Mouse (Mus musculus): Measurements from ENCODE around the gene Cdca3.
A peak's percentile ranks its signal among the peaks of the same experiment; 100 is the strongest.
"Not testable (repeated sequence)": the region's sequence is repeated elsewhere in the genome, so short reads cannot be mapped to it uniquely, and the experiment has no call there.

Cdca3 gene

DNA sequence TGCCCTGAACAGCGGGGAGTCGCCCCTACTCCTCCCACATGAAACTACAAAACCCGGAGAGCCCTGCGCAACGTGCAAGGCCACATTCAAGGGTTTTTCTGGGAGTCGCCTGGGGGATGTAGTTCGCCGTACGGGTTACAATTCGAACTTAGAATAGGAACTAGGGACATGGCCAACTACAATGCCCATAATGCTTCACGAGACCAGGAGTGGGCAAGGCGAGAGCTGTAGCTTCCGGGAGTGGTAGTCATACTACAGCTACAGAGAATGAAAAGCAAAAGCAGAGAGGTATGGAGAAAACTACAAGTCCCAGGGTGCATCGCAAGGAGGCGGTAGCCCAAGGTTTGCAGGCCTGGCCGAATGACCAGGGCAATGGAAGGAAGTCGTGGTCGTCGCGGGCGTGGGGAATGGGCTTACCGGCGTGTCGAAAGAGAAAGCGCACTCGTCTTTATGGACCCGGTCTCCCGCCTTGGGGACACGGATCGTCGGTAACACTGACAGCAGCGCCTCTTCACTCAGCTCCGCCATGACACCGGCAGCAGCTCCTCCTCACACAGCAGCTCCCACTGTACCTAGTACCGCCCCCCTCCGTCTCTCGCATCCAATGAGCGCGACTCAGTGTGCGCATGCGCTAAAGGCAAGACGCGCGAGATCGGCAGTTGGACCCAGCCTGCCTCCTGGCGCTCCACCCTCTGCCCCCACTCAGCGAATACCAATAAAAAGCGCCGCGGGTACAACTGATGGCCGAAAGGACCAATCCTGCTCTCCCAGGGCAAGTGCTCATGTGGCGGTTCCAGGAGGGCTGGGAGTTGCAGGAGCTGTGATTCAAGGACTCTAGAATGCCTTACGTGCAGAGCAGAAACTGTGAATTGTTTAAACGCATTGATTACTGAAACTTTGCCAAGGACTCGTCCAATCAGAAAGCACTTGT, at the start of gene Cdca3, which contains the start of gene Usp5:
Gene Cdca3 (plus strand): TSS at position 680 of the 931 bp plus-strand sequence.
Gene Usp5 (minus strand): TSS at position 617 of the 931 bp plus-strand sequence.
- peak; percentile 99 to 100 for DNase-seq (ENCODE audit: inconsistent age in 2 of 2, low spot score in 1 of 2)

DNA sequence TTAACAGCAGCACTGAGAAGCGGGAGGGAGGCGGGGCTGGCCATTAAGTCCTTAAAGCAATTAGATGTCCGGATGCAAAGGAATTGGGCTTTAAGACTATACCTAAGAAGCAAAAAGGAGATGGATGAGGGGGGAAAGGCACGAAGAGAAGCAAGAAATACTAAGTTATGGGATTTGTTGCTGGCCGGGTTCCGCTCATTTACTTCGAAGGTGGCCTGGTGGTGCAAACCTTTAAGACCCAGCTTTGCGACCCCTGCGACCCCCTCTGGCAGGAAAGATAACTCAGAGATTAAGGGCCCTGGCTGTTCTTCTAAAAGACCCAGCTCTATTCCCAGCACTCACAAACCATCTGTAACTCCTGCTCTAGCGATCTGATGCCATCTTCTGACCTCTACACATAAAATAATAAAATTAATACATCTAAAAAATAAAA, 49.3 kb upstream of the Cdca3 start:
- DNase-seq (ENCODE audit: inconsistent age in 2 of 2, low spot score in 1 of 2) = no peak

DNA sequence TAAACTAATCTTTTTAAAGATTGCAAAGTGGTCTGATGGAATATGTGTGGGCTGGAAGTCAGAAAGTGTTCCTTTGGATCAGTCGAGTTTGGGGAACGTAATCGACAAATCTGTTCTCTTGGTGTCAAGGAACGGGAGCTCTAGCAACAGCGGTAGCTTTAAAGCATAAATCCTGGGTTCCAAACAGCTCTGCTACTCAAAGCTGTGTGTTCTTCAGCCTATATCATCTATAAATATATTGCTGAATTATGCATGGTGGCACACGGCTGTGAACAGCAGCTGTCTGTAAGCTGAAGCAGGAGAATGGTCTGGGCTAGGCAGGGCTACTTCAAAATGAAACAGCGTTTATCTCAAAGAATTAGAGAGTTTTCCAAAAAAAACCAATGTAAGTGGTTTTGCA, 48.4 kb upstream of the Cdca3 start:
- DNase-seq (ENCODE audit: inconsistent age in 2 of 2, low spot score in 1 of 2) = no peak

DNA sequence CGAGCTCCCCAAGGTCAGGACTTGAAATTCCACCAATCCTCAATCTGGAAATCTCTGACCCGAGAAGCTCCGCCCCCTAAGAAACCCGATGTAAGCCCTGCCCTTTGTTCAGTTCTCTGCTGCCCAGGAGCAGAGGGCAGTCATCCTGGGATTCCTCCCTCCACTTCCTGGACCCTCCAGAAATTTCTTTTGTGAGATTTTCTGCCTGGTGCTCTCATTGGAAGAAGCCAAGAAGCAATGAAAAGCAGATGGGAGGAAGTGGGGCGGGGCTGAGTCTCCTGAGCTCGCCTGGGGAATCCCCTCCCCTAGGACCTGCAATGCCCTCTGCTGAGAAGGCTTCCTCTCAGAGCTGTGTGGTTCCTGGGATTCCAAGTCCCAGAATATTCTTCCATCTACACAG, 46.9 kb upstream of the Cdca3 start:
- DNase-seq (ENCODE audit: inconsistent age in 2 of 2, low spot score in 1 of 2) = peak in 1 of 2 experiments; percentile 52

DNA sequence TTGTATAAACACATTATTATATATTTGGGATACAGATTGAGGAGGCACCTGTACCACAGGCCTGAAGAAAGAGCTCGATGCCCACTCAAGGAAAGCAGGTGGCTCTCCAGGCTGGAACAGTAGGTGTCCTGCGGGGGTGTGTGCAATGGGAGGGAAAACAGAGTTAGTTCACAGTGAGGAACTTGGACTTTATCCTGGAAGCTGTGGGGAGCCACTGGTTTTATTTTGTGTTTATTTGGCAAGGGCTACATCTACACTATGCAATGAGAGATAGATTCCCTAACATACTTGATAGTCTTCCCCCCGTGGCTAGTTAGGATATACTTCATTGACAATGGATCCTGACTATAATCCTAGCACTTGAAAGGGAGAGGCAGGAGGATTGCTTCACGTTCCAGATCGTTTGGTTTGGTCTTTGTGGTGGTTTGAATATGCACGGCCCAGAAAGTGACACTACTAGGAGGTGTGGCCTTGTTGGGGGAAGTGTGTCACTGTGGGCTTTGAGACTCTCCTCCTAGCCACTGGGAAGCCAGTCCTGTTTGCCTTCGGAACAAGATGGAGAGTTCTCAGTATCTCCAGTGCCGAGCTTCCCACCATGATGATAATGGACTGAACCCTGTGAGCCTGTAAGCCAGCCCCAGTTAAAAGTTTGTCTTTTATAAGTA, 42.5 kb upstream of the Cdca3 start:
- no peak for DNase-seq (ENCODE audit: inconsistent age in 2 of 2, low spot score in 1 of 2)

DNA sequence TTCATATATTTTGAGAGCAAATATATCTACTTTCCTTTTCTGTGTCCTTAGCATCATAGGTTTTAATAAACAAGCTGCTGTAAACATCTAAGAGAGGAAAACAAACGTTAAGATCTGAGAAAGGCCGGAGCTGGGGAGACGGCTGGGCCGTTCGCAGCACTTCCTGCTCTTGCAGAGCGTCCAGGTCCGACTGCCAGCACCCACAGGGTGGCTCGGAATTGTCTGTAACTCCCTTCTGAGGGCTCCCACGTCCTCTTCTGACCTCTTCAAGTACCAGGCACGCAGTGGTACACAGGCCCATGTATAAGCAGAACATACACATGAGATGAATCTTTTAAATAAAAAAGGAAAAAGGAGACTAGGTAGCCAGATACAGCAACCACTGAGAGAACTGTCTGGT, 41.6 kb upstream of the Cdca3 start:
- DNase-seq (ENCODE audit: inconsistent age in 2 of 2, low spot score in 1 of 2) = no peak

DNA sequence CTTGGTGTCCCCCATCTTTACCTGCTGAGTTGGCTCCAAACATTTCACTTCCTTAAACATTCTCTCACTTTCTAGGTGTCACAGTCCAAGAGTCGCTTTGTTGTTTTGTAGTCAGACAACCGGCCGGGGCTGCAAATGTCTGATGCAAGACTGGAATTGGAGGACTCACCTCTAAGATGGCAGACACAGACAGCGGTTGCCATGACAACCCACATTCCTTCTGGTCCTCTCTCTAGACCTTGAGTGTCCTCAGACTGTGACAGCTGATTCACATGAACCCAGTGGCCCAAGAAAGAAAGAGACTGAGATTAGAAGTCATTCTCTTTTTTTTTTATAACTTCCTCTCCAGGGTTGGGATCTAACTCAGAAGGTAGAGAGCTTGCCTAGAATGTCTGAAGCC, 39.8 kb upstream of the Cdca3 start:
- no peak for DNase-seq (ENCODE audit: inconsistent age in 2 of 2, low spot score in 1 of 2)

DNA sequence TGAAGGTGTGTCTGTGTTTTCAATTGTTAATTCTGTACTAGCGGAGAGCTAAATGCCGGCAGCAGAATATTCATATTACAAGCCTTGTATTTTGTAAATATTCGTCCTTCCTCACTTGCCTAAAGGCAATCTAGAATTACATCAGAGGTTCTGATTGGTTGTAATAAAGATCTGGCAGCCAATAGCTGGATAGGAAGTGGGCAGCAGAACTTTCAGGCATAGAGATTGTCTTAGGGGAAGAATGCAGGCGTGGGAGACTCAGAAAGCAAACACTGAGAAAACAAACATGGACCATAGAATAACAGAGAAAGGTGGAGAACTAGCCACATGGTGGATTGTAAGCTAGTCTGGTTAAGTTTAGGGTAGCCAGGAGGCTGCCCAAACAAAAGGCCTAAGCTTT, 39.2 kb upstream of the Cdca3 start:
- no peak for DNase-seq (ENCODE audit: inconsistent age in 2 of 2, low spot score in 1 of 2)

DNA sequence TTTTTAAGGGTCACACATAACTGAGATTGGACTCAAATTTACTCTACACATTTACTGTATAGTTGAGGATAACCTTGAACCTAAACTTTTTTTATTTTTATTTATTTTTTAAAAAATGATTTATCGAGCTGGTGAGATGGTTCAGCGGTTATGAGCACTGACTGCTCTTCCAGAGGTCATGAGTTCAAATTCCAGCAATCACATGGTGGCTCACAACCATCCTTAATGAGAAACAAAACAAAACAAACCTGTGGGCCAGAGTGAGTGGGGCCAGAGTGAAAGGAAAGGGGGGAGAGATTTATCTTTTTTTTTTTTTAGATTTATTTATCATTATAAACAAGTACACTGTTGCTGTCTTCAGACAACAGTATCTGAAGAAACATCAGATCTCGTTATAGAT, 37.4 kb upstream of the Cdca3 start:
- no peak for DNase-seq (ENCODE audit: inconsistent age in 2 of 2, low spot score in 1 of 2)

DNA sequence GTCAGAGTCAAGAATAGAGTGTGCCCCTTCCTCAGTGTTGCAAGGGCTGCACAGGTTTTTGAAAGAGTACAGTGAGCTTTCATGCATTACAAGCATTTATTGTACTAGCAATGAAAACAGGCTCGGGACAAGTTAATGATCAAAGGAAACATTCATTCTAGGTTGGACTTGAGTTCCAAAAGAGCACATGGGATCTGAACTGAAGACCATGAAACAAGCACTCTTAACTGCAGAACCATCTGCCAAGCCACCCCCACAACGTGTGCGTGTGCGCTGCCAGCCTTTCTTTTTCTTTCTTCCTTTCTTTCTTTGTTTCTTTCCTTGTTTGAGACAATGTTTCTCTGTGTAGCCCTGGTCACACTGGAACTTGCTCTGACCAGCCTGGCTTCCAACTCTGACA, 33.6 kb upstream of the Cdca3 start:
- DNase-seq (ENCODE audit: inconsistent age in 2 of 2, low spot score in 1 of 2) = no peak

DNA sequence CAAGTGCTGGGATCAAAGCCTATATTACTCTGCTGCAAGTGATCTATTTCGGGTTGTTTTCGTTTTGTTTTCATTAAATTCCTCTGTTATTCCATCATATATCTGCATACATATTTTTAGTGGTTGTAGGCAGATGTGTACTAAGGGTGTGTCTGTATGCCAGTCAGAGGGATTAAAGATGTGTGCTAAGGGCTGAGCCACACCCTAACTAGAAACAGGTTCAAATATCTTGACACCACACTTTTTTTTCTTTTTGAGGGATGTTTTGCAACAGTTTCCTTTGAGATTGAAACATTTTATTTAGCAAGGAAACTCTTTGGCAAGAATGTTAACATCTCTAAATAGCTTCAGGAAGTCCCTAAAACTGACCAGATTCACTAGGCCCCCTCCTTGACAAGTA, 33.1 kb upstream of the Cdca3 start:
- no peak for DNase-seq (ENCODE audit: inconsistent age in 2 of 2, low spot score in 1 of 2)

DNA sequence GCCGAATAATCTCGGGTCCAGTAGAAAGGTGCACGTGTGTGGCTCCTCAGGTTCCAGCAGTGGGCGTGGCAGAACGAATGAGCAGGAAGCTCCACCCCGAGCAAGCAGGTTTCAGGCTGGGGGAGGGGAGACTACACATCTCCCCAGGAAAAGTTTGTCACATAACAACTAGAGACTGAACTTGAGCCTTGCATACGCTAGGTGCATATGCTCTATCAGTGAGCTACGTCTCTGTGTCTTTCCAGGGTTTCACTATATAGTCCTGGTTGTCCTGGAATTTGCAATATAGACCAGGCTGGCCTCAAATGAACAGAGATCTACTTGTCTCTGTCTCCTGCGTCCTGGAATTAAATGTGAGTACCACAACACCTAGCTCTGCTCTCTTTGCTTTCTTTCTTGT, 26.9 kb upstream of the Cdca3 start:
- not testable (repeated sequence) for DNase-seq (ENCODE audit: inconsistent age in 2 of 2, low spot score in 1 of 2)

DNA sequence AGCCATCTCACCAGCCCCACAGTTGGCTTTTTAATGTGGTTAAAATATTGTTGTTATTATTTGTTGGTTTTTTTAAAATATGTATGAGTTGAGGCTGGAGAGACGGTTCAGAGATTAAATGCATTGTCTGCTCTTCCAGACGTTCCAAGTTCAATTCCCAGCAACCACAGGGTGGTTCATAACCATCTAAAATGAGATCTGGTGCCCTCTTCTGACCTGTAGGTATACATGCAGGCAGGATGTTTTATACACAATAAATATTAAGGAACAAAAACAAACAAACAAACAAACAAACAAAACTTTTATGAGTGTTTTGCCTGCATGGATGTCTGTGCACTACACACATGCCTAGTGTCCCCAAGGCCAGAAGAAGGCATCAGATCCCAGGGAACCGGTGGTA, 26.3 kb upstream of the Cdca3 start:
- DNase-seq (ENCODE audit: inconsistent age in 2 of 2, low spot score in 1 of 2) = no peak

DNA sequence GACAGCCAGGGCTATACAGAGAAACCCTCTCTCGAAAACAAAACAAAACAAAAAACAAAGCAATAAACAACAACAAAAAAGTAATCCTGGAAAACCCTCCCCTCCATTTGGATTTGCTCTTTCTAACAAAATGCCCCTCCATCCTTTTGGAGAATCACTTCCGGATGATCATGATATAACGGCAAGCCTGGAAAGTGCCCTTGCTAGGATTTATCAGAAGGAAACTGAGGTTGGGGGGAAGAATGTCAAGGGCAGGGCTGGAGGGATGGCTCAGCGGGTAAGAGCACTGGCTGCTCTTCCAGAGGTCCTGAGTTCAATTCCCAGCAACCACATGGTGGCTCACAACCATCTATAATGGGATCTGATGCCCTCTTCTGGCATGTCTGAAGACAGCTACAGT, 25.7 kb upstream of the Cdca3 start:
- DNase-seq (ENCODE audit: inconsistent age in 2 of 2, low spot score in 1 of 2) = not testable (repeated sequence)

DNA sequence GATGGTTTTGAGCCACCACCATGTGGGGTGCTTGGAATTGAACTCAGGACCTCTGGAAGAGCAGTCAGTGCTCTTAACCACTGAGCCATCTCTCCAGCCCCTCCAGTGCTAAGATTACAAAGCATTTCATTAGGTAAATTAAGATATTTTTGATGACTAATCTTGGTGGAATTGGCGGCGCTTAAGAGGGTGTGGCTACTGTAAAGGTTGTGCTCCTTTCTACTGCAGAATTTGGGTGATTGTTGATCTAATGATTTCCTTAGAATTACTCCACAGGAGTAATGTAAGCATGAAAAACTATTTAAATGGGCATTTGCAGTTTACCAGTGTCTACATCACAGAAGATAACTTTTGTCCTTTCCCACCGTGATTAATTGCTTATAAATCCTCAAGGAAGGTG, 25.0 kb upstream of the Cdca3 start:
- DNase-seq (ENCODE audit: inconsistent age in 2 of 2, low spot score in 1 of 2) = peak in 1 of 2 experiments; percentile 28

DNA sequence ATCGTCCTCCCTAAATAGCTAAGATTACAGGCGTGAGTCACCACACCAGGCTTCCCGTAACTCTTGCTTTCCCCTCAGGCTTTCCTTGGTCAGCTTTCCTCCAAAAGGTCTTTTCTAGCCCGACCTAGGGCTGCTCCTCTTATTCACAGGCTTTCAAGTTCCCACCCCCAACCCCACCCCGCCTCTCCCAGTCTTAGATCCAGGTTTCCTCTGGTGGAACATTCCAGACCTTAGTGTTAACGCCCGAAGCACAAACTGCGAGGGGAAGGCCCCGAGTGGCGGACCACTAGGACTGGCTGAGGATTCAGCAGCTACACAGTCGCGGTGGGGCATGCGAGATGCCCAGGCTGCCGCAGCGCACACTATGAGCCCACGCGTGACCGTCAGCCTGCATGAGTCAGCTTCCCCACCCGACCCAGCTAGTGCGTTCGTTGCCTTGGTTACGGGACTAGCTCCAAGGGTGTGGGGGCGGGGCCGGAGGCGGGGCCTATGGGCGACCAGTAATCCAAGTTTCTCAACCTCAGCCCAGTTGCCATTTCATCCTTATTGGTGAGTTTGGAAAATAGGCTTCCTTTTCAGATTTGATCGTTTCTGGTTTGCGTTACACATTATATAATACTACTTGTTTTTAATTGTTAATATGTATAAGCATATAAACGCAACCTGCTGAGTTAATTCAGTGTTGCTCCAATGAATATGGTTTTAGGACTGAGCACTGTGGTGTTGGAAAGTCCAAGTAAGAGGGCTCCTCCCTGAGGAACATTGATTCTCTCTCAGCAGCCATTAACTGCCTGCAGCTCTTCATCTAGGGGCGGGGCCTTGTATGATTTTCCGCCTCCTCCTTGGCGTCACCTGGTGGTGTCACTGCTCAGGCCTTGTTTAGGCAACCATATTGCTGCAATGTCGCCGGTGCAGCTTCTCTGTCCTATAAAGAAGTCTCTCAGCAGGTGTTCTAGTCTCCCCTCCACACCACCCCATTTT, 23.7 kb upstream of the Cdca3 start:
- DNase-seq (ENCODE audit: inconsistent age in 2 of 2, low spot score in 1 of 2) = peak; percentile 98 to 99

DNA sequence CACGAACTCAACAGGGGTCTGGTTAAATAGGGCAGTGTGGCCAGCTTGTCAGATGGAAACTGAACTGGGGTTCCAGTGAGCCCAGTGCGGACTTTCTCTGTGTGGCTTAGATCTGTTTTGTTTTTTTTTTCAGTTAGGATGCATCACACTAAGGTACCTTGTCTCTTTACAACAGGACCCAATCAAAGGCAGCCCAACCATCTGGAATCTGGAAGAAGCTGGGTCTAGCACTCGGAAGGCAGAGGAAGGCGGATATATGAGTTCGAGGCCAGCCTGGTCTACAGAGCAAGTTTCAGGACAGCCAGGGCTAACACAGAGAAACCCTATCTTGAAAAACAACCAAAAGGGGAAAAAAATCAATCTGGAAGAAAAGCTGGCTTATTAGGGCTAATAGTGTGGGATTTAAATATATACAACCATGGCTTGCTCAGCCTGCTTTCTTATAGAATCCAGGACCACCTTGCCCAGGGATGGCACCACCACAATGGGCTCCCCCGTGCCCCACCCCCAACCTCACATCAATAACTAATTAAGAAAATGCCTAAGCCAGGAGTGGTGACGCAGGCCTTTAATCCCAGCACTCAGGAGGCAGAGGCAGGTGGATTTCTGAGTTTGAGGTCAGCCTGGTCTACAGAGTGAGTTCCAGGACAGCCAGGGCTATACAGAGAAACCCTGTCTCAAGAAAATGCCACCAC, 22.8 kb upstream of the Cdca3 start:
- DNase-seq (ENCODE audit: inconsistent age in 2 of 2, low spot score in 1 of 2) = peak in 1 of 2 experiments; percentile 56

DNA sequence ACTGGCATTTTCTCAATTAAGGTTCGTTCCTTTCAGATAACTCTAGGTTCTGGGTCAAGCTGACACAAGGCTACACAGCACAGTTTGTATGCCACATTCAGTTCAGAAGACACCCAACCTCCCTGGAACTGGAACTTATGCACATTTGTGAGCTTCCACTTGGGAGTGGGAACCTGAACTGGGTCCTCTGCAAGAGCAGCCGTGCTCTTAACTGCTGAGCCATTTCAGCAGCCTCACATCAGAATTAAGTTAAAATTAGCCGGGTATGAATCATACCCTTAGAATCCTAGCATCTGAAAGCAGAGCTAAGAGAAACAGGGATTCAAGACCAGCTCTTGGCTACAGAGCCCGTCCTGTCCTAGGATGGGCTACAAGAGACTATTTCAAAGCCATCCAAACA, 22.0 kb upstream of the Cdca3 start:
- peak in 1 of 2 experiments; percentile 65 for DNase-seq (ENCODE audit: inconsistent age in 2 of 2, low spot score in 1 of 2)

DNA sequence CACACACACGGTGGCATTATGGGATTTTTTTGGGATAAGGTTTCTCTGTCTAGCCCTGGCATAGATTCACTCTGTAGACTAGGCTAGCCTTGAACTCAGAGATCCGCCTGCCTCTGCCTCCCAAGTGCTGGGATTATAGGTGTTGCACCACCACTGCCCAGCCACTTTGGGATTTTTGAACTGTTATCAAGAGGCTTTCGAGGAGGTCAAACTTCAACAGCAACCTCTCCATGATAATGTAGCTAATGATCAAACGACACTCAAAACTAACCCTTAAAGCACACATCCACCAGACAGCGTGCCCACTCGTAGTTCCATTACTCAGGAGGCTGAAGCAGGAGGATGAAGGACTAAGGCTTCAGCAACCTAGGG, 21.4 kb upstream of the Cdca3 start:
- DNase-seq (ENCODE audit: inconsistent age in 2 of 2, low spot score in 1 of 2) = no peak

DNA sequence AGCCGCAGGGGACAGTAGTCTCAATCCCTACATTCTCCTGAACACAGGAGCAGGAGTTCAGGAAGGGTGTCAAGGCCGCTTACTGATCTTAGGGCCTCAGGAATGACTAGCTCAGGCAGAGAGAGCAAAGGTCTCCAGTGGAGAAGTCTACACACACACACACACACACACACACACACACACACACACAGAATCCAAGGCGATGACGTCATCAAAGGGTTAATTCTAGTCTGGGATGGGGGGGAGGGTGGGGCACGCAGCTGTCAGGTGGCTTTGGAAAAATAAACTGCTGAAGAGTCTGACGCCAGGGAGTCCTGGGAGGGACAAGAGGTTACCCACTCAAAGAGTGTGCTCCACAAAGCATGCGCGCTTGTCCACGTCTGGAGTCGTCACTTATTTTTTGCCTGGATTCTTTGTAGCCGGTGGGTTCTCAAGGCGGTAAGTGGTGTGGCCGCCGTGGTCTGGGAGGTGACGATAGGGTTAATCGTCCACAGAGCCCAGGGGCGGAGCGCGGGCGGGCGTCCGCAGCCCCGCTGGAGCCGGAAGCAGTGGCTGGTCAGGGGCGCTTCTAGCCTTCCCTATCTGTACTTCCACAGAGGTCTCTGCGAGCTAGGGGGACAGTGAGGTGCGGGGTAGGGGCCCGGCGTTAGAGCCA, 20.9 kb upstream of the Cdca3 start, which contains the start of gene Spsb2:
Gene Spsb2 (plus strand): TSS at position 304 of the 655 bp plus-strand sequence.
- peak; percentile 89 to 95 for DNase-seq (ENCODE audit: inconsistent age in 2 of 2, low spot score in 1 of 2)
